Mouse (Mus musculus): Measurements from ENCODE around the gene Trmt13.
A peak's percentile ranks its signal among the peaks of the same experiment; 100 is the strongest.

Trmt13 gene

GRCm38 (mm10) chr3:116638572-116638971 lies 24.2 kb upstream of the Trmt13 start:
- H3K4me3 ChIP-seq (replicated peaks; ENCODE audit: low read length): no peak overlapping the region
- TF ChIP-seq NANOG (IDR thresholded peaks at IDR 0.05; ENCODE audit: borderline replicate concordance, low read length): no peak
- no peak for TF ChIP-seq CTCF (conservative IDR thresholded peaks at IDR 0.05; ENCODE audit: low read length)
- TF ChIP-seq POU5F1 (IDR thresholded peaks at IDR 0.05; ENCODE audit: borderline replicate concordance, low read length): no peak
- peaks cover 82% of the 10 kb centered on the region for H3K4me1 ChIP-seq (replicated peaks; ENCODE audit: low read depth, low read length)
- no peaks in the 10 kb centered on the region for H3K27me3 ChIP-seq (ENCODE audit: insufficient read depth, low read length)
- H3K36me3 ChIP-seq (ENCODE audit: insufficient read depth, low read length): peaks cover 100% of the 10 kb centered on the region
- H3K9me3 ChIP-seq (ENCODE audit: low read length): no peaks in the 10 kb centered on the region

GRCm38 (mm10) chr3:116637693-116638476 lies 23.5 kb upstream of the Trmt13 start:
- Histone ChIP-seq H3K4me1 (replicated peaks; ENCODE audit: low read depth, low read length) (peaks cover 76% of the 10 kb centered on the region), H3K9me3 (ENCODE audit: low read length) (no peaks in the 10 kb centered on the region), H3K27me3 (ENCODE audit: insufficient read depth, low read length) (no peaks in the 10 kb centered on the region), H3K36me3 (ENCODE audit: insufficient read depth, low read length) (peaks cover 100% of the 10 kb centered on the region), H3K4me3 (replicated peaks; ENCODE audit: low read length) (no peak overlapping the region)
- no peak for TF ChIP-seq CTCF (conservative IDR thresholded peaks at IDR 0.05; ENCODE audit: low read length)
- no peak for TF ChIP-seq NANOG (IDR thresholded peaks at IDR 0.05; ENCODE audit: borderline replicate concordance, low read length)
- no peak for TF ChIP-seq POU5F1 (IDR thresholded peaks at IDR 0.05; ENCODE audit: borderline replicate concordance, low read length)

- no peaks in the 10 kb centered on the region for H3K27me3 ChIP-seq (ENCODE audit: insufficient read depth, low read length)
- no peaks in the 10 kb centered on the region for H3K9me3 ChIP-seq (ENCODE audit: low read length)
- TF ChIP-seq CTCF (conservative IDR thresholded peaks at IDR 0.05; ENCODE audit: low read length) (no peak), POU5F1 (IDR thresholded peaks at IDR 0.05; ENCODE audit: borderline replicate concordance, low read length) (no peak), NANOG (IDR thresholded peaks at IDR 0.05; ENCODE audit: borderline replicate concordance, low read length) (no peak)
- H3K4me1 ChIP-seq (replicated peaks; ENCODE audit: low read depth, low read length): peaks cover 56% of the 10 kb centered on the region
- H3K4me3 ChIP-seq (replicated peaks; ENCODE audit: low read length): no peak overlapping the region
- peaks cover 97% of the 10 kb centered on the region for H3K36me3 ChIP-seq (ENCODE audit: insufficient read depth, low read length)
These were observed 21.4 kb upstream of the Trmt13 start for GRCm38 (mm10) chr3:116635799-116636198.

GRCm38 (mm10) chr3:116634853-116635252 lies 20.5 kb upstream of the Trmt13 start:
- TF ChIP-seq CTCF (conservative IDR thresholded peaks at IDR 0.05; ENCODE audit: low read length) (no peak), POU5F1 (IDR thresholded peaks at IDR 0.05; ENCODE audit: borderline replicate concordance, low read length) (no peak), NANOG (IDR thresholded peaks at IDR 0.05; ENCODE audit: borderline replicate concordance, low read length) (no peak)
- H3K27me3 ChIP-seq (ENCODE audit: insufficient read depth, low read length): no peaks in the 10 kb centered on the region
- H3K4me1 ChIP-seq (replicated peaks; ENCODE audit: low read depth, low read length): peaks cover 48% of the 10 kb centered on the region
- H3K4me3 ChIP-seq (replicated peaks; ENCODE audit: low read length): no peak overlapping the region
- no peaks in the 10 kb centered on the region for H3K9me3 ChIP-seq (ENCODE audit: low read length)
- H3K36me3 ChIP-seq (ENCODE audit: insufficient read depth, low read length): peaks cover 96% of the 10 kb centered on the region

DNA sequence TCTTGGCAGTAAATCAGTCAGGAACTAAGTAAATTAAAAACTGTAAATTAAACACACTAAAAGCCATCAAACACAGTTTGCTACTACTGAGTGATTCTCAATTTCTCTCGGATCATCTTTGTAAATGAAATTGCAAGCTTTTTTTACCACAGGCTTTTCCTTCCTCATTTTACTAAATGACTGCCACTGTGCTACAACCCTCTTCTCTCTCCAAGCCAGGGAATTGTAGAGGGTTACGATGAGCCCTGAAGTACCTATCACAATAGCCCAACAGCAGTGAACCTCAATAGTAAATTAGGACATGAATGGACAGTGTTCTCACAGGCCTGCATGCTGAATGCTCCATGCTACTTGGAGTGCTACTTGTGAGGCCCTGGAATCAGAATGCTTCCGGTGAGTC lies 19.7 kb upstream of the Trmt13 start:
- peaks cover 42% of the 10 kb centered on the region for H3K4me1 ChIP-seq (replicated peaks; ENCODE audit: low read depth, low read length)
- no peak overlapping the region for H3K4me3 ChIP-seq (replicated peaks; ENCODE audit: low read length)
- H3K27me3 ChIP-seq (ENCODE audit: insufficient read depth, low read length): no peaks in the 10 kb centered on the region
- no peak for TF ChIP-seq NANOG (IDR thresholded peaks at IDR 0.05; ENCODE audit: borderline replicate concordance, low read length)
- TF ChIP-seq POU5F1 (IDR thresholded peaks at IDR 0.05; ENCODE audit: borderline replicate concordance, low read length): no peak
- TF ChIP-seq CTCF (conservative IDR thresholded peaks at IDR 0.05; ENCODE audit: low read length): no peak
- no peaks in the 10 kb centered on the region for H3K9me3 ChIP-seq (ENCODE audit: low read length)
- H3K36me3 ChIP-seq (ENCODE audit: insufficient read depth, low read length): peaks cover 93% of the 10 kb centered on the region

GRCm38 (mm10) chr3:116632971-116633370 lies 18.6 kb upstream of the Trmt13 start:
- no peak for TF ChIP-seq POU5F1 (IDR thresholded peaks at IDR 0.05; ENCODE audit: borderline replicate concordance, low read length)
- TF ChIP-seq CTCF (conservative IDR thresholded peaks at IDR 0.05; ENCODE audit: low read length): 0 out of 2 replicates have a peak, but pooled peaks have one; percentile 1
- no peaks in the 10 kb centered on the region for H3K27me3 ChIP-seq (ENCODE audit: insufficient read depth, low read length)
- no peak overlapping the region for H3K4me3 ChIP-seq (replicated peaks; ENCODE audit: low read length)
- peaks cover 30% of the 10 kb centered on the region for H3K4me1 ChIP-seq (replicated peaks; ENCODE audit: low read depth, low read length)
- H3K9me3 ChIP-seq (ENCODE audit: low read length): no peaks in the 10 kb centered on the region
- H3K36me3 ChIP-seq (ENCODE audit: insufficient read depth, low read length): peaks cover 93% of the 10 kb centered on the region

DNA sequence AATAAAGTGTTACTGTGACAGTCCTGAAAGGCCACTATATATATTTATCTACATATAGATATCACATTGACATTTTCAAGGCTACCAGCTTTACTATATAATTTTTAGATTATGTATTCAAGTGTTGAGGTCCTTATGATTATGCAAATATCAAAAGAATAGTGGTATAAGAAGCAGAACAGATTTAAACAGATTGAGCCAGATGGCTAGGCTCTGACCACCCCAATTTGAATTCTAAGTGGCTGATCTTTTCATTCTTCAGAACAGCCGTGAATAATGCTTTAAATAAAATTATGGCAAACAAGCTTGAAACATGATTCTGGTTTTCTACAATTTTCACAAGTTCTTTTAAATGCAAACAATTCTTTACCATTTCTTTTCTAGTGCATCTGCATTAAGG lies 17.1 kb upstream of the Trmt13 start:
- no peak overlapping the region for H3K4me3 ChIP-seq (replicated peaks; ENCODE audit: low read length)
- no peaks in the 10 kb centered on the region for H3K9me3 ChIP-seq (ENCODE audit: low read length)
- TF ChIP-seq NANOG (IDR thresholded peaks at IDR 0.05; ENCODE audit: borderline replicate concordance, low read length): no peak
- no peak for TF ChIP-seq POU5F1 (IDR thresholded peaks at IDR 0.05; ENCODE audit: borderline replicate concordance, low read length)
- TF ChIP-seq CTCF (conservative IDR thresholded peaks at IDR 0.05; ENCODE audit: low read length): no peak
- no peaks in the 10 kb centered on the region for H3K27me3 ChIP-seq (ENCODE audit: insufficient read depth, low read length)
- H3K36me3 ChIP-seq (ENCODE audit: insufficient read depth, low read length): peaks cover 93% of the 10 kb centered on the region
- H3K4me1 ChIP-seq (replicated peaks; ENCODE audit: low read depth, low read length): peaks cover 17% of the 10 kb centered on the region

GRCm38 (mm10) chr3:116622641-116623040 lies 8.3 kb upstream of the Trmt13 start:
- peaks cover 43% of the 10 kb centered on the region for H3K4me1 ChIP-seq (replicated peaks; ENCODE audit: low read depth, low read length)
- H3K36me3 ChIP-seq (ENCODE audit: insufficient read depth, low read length): peaks cover 40% of the 10 kb centered on the region
- H3K4me3 ChIP-seq (replicated peaks; ENCODE audit: low read length): peak overlapping the region; percentile 65
- no peak for TF ChIP-seq CTCF (conservative IDR thresholded peaks at IDR 0.05; ENCODE audit: low read length)
- TF ChIP-seq NANOG (IDR thresholded peaks at IDR 0.05; ENCODE audit: borderline replicate concordance, low read length): no peak
- no peak for TF ChIP-seq POU5F1 (IDR thresholded peaks at IDR 0.05; ENCODE audit: borderline replicate concordance, low read length)
- H3K9me3 ChIP-seq (ENCODE audit: low read length): no peaks in the 10 kb centered on the region
- H3K27me3 ChIP-seq (ENCODE audit: insufficient read depth, low read length): no peaks in the 10 kb centered on the region

All from E14TG2a.4 (cell line).